Mouse (Mus musculus): ENCODE results near the gene Ndufs8.

GRCm38 (mm10) chr19:3959030-3959429 lies 46.5 kb upstream of the Ndufs8 start:
- TF ChIP-seq POLR2A (IDR thresholded peaks at IDR 0.05; ENCODE audit: extremely low read depth, insufficient read depth, low read length) (no peak), CTCF (IDR thresholded peaks at IDR 0.05; ENCODE audit: extremely low read depth, insufficient read depth, low read length) (no peak)
